Mouse (Mus musculus): Measurements from ENCODE around the gene Fam171a2. TPM values are rescaled to one million over a fixed set of nuclear protein-coding genes. Genes with fewer than 3 reads are reported as not detected.

Fam171a2 gene
- 8.8 and 13.8 TPM in 2 replicates for polyA plus RNA-seq (2012; rRNA removed)

DNA sequence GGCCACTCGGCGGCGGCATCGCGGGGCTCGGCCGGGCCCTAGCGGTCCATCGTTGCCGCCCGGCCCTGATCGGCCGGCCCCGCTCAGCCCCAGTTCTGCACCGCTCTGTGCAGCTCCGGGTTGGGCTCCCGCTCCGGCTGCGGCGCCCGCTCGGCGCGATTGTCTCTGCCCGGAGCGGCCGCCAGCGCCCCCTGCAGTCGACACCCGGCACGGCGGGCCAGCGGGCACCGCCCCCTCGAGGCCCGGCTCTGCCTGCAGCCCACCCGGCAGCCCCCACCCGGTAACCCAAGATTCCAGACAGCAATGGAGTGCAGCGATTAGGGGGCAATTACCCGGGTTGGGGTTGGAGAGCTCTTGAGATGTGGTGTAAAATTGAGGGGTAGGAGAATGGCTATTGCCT, at the start of gene Fam171a2:
TSS of gene Fam171a2 (minus strand) at position 186 of the 400 bp plus-strand sequence.

GRCm38 (mm10) chr11:102469648-102470357, 22.3 kb upstream of the Fam171a2 start, which contains the start of gene Itga2b:
TSS of gene Itga2b (minus strand) at chr11:102470122.

DNA sequence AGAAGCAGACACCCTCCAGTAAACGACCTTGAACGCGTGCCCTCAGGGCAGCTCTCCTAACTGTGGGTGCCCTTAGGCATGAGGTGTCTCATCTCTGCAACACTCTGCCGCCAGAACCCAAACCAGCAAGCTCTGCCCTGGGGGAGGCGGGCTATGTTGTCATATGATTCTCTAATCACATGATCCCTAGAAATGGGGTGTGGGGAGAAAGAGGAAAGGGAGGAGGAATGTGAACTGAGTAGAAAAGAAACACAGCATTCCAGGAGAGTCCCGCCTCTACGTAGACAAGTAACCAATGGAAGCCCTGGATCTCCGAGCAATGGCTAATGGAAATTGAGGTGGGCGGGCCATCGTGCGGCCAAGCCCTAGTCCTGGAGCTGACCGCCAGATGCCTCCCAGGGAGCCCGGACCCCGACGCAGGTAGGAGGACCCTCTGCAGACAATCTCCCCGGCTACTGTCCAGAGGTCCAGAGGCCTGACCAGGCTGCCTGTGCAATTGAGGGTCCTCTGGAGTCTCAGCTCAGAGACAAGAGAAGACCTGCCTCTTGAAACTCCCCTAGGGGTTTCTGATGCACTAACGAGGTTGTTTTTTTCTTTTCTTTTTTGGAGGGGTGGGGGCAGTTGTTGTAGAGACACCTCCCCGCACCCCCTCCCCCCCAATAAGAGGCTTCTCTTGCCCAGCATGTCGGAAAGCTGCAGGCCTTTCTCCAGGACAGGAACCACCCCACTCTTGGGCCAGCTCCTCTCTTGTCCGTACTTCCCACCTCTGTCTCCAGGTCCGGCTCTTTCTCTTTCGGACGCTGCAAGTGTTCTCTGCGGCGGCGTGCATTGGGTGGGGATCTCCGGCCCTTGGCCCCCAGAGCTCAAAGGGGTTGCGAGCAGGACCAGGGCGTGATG, 17.1 kb downstream of the Fam171a2 start, which contains the start of gene Grn:
TSS of gene Grn (plus strand) at position 195 of the 897 bp plus-strand sequence.

DNA sequence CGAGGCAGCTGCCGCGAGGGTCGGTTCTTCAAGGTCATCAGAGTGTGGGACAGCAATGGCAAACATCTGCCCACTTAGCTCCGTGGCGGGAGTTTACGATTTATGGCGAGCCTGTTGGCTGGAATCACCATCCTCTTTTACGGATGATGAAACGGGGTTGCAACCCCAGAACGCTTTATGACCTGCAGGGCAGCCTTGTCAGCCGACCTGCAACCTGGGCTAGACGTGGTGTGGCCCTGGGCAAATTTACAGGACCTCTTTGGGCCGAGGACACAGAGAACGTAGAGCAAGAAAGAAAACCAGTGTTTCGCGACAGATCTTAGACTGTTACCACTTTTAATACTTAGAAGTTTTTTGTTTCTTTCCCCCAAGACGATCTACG, 39.7 kb downstream of the Fam171a2 start, which contains the start of gene Slc25a39:
TSS of gene Slc25a39 (minus strand) at position 113 of the 382 bp plus-strand sequence.

DNA sequence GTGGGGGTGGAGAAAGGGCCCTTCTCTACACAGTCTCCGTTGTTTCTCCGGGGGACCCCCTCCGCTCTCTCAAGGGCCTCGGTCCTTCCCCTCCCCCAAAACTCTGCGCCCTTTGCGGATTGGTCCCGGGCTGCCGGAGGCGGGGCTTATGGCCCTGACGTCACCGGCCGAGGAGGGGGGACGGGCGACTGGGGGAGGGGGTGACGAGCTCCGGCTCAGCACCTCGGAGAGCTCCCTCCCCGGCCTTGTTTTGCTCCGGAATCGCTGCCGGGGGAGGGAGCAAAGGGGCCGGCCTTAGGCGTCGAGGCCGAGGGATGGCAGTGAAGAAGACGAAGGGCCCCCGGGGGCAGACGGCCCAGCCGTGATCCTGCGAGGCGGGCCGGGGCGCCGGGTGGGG, 54.2 kb downstream of the Fam171a2 start, which contains the start of gene Rundc3a:
TSS of gene Rundc3a (plus strand) at position 166 of the 397 bp plus-strand sequence.

Other genes starting within 250 kb of the Fam171a2 start
- 70.4 and 80.7 TPM in 2 replicates for gene Hdac5, start 217.5 kb downstream of the Fam171a2 start, polyA plus RNA-seq (2012; rRNA removed)
- gene BC030867, start 198.8 kb downstream of the Fam171a2 start, polyA plus RNA-seq (2012; rRNA removed): 1.4 and 2.3 TPM in 2 replicates
- gene Asb16, start 178.9 kb downstream of the Fam171a2 start, polyA plus RNA-seq (2012; rRNA removed): 0.96 and 1.2 TPM in 2 replicates
- 20.3 and 22.6 TPM in 2 replicates for gene Tmub2, start 162.8 kb downstream of the Fam171a2 start, polyA plus RNA-seq (2012; rRNA removed)
- 19.6 and 21.3 TPM in 2 replicates for gene Atxn7l3, start 151.1 kb downstream of the Fam171a2 start, polyA plus RNA-seq (2012; rRNA removed)
- 9.5 and 10.8 TPM in 2 replicates for gene Ubtf, start 127.9 kb downstream of the Fam171a2 start, polyA plus RNA-seq (2012; rRNA removed)
- 0.03 TPM in 1 of 2 replicates, not detected in the other for gene Slc4a1, start 81.5 kb downstream of the Fam171a2 start, polyA plus RNA-seq (2012; rRNA removed)
- 4.0 and 6.2 TPM in 2 replicates for gene Rundc3a, start 54.3 kb downstream of the Fam171a2 start, polyA plus RNA-seq (2012; rRNA removed)
- gene Slc25a39, start 39.7 kb downstream of the Fam171a2 start, polyA plus RNA-seq (2012; rRNA removed): 308 and 460 TPM in 2 replicates
- 97.0 and 100.0 TPM in 2 replicates for gene Grn, start 17.4 kb downstream of the Fam171a2 start, polyA plus RNA-seq (2012; rRNA removed)
- 3.3 and 5.0 TPM in 2 replicates for gene Itga2b, start 22.4 kb upstream of the Fam171a2 start, polyA plus RNA-seq (2012; rRNA removed)
- 4.9 and 6.5 TPM in 2 replicates for gene Gpatch8, start 108.7 kb upstream of the Fam171a2 start, polyA plus RNA-seq (2012; rRNA removed)
- 1.1 and 1.8 TPM in 2 replicates for gene Gm11627, start 131.8 kb upstream of the Fam171a2 start, polyA plus RNA-seq (2012; rRNA removed)
- 17.6 and 24.3 TPM in 2 replicates for gene Fzd2, start 156.7 kb upstream of the Fam171a2 start, polyA plus RNA-seq (2012; rRNA removed)
- not detected in 2 replicates for gene Meioc, start 216.0 kb upstream of the Fam171a2 start, polyA plus RNA-seq (2012; rRNA removed)